Mouse (Mus musculus): ENCODE results near the gene Gon7. TPM values are rescaled to one million over a fixed set of nuclear protein-coding genes. Genes with fewer than 3 reads are reported as not detected.

Gon7 gene
- polyA plus RNA-seq, 1 experiment from 2014 or later = 44.9 TPM

DNA sequence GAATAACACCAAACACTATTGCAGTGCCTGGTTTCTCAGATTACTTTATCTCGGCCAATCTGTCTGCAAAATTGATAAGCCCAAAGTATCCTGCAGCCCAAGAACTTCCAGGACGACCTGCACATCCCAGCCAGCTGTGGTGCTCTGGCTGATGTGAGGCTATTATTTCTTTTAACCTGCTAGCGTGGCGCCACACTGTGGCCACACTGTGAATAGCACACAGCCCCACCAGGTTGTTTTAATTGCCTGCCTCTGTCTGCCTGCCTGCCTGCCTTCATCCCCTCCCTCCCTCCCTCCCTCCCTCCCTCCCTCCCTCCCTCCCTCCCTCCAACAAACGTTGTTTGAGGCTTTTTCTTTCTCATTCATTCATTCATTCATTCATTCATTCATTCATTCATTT lies 24.2 kb downstream of the Gon7 start:
- Histone ChIP-seq H3K27ac (replicated peaks; ENCODE audit: low read depth, low read length) (no peak overlapping the region), H3K9me3 (ENCODE audit: control insufficient read depth, low read length) (no peaks in the 10 kb centered on the region), H3K9ac (replicated peaks; ENCODE audit: low read length) (no peak overlapping the region), H3K4me1 (ENCODE audit: control insufficient read depth, insufficient read depth, low read length) (peaks cover 15% of the 10 kb centered on the region), H3K36me3 (ENCODE audit: control insufficient read depth, insufficient read depth, low read length) (no peaks in the 10 kb centered on the region), H3K27me3 (ENCODE audit: control insufficient read depth, insufficient read depth, low read length) (no peaks in the 10 kb centered on the region), H3K4me2 (ENCODE audit: low read length) (no peak overlapping the region), H3K4me3 (replicated peaks; ENCODE audit: low read depth, low read length) (no peak overlapping the region)
- peak; percentile 70 for DNase-seq
- ATAC-seq (ENCODE audit: low FRiP score, low TSS enrichment) = no peak
- 13% methylated on average over 4 of the region's 5 CpGs for WGBS

DNA sequence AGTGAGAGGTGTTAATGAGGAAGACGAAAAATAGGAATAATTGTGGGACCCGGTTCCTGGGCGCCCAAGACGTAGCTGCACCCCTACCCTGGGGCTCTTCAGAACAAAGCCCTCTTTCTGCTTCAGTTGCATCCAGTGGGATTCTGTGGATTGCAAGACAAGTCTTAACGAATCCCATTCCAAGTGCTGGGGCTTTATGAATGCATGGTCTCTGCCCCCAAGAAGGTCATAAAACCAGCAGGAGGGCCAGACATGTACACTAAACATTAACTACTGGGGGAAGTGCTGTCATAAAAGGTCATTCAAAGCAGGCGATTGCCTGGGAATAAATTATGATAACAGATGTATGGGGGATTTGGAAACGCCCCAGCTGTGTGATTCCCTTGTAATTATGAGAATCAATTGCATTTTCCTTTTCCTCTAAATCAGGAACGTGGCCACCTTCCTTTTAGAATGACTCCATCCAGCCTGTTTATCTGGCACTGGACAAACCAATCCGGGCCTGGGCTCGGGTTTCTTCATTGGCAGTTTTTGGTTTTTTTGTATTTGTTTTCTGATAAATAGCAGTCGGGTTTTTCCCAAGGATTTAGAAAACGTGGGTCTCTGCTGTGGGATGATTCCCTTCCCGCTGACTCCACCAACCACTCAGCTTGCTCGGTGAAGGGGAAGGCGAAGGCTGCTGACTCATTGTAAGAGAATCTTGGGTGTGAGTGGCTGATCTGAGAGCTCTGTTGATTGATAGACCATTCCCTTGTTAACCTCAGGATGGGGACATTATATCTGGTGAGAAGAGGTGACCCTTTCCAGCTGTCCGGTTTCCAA lies 26.6 kb downstream of the Gon7 start:
- no peaks in the 10 kb centered on the region for H3K27me3 ChIP-seq (ENCODE audit: control insufficient read depth, insufficient read depth, low read length)
- H3K4me2 ChIP-seq (ENCODE audit: low read length) = peak overlapping the region; percentile 46
- peak; percentile 25 for DNase-seq
- peak overlapping the region; percentile 80 for H3K27ac ChIP-seq (replicated peaks; ENCODE audit: low read depth, low read length)
- WGBS = 37% methylated on average over 16 of the region's 16 CpGs
- peak; percentile 53 for ATAC-seq (ENCODE audit: low FRiP score, low TSS enrichment)
- no peaks in the 10 kb centered on the region for H3K36me3 ChIP-seq (ENCODE audit: control insufficient read depth, insufficient read depth, low read length)
- H3K9ac ChIP-seq (replicated peaks; ENCODE audit: low read length) = no peak overlapping the region
- peaks cover 15% of the 10 kb centered on the region for H3K4me1 ChIP-seq (ENCODE audit: control insufficient read depth, insufficient read depth, low read length)
- H3K9me3 ChIP-seq (ENCODE audit: control insufficient read depth, low read length) = no peaks in the 10 kb centered on the region
- peak overlapping the region; percentile 11; the same call in 1 of the 2 replicates for H3K4me3 ChIP-seq (replicated peaks; ENCODE audit: low read depth, low read length)

DNA sequence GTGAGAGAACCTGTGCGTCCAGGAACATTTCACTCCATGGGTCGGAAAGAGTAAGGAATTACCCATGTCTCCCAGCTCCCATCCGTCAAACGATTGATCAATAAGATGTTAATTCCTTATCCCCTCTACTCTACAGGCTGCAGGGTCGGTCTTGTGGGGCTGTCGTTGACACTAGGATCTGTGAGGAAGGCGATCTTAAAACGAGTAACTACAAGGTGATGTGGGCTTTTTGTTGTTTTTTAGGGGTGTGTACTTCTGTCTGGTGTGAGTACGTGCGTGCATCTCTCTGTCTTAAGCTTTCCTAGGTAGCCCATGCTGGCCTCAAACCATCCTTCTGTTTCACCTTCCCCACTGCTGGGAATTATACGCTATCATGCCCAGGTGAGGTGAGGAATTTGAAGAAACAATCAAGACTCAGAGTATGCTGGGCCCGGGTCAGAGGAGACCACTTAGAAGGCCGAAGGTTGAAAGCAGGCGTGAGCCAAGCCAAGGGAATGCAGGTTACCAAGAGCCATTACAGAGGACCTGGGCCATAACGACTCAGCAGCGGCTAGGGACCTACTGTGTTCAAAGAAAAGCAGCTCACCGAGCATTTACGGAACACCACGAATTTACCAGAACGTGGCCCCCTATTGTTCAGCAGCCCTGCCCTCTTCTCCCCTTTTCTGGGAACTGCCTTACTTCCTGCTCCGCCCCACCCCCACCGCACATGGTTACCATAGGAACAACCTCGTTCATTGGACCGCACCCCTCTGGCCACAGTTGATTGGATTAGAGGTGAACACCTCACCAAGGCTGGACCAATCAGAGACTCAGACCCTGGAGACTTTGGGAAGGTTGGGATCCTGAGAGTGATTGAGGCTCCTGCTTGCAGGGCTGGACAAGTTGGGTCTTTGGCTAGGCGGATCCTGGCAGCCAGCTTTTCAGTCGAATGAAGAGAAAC lies 27.5 kb downstream of the Gon7 start:
- Histone ChIP-seq H3K36me3 (ENCODE audit: control insufficient read depth, insufficient read depth, low read length) (no peaks in the 10 kb centered on the region), H3K9me3 (ENCODE audit: control insufficient read depth, low read length) (no peaks in the 10 kb centered on the region), H3K4me1 (ENCODE audit: control insufficient read depth, insufficient read depth, low read length) (peaks cover 15% of the 10 kb centered on the region), H3K9ac (replicated peaks; ENCODE audit: low read length) (no peak overlapping the region; the same call in 1 of the 2 replicates), H3K4me2 (ENCODE audit: low read length) (peak overlapping the region; percentile 46), H3K4me3 (replicated peaks; ENCODE audit: low read depth, low read length) (peak overlapping the region; percentile 16), H3K27ac (replicated peaks; ENCODE audit: low read depth, low read length) (peak overlapping the region; percentile 80), H3K27me3 (ENCODE audit: control insufficient read depth, insufficient read depth, low read length) (no peaks in the 10 kb centered on the region)
- WGBS = 33% methylated on average over 26 of the region's 26 CpGs
- ATAC-seq (ENCODE audit: low FRiP score, low TSS enrichment) = peak; percentile 97
- peak; percentile 95 for DNase-seq

DNA sequence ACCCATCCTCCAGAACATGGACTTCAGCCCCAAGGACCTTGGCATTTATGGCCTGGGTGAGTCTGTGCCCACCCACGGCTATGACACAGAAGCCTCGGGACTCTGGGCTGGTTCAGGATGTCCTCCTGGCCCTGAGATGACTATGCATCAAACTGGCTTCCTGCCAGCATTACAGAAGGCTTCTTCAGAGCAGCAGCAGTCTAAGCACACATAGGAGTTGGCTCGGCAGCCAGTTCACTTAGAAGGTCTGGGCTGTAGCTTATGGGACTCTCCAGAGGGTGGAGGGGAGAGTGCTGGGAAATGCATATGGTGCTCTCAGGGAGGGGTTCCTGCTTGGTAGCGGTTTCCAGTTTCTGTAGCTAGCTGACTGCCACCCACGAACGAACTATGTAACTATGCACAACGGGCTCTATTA lies 31.8 kb downstream of the Gon7 start:
- H3K27ac ChIP-seq (replicated peaks; ENCODE audit: low read depth, low read length) = no peak overlapping the region
- H3K4me3 ChIP-seq (replicated peaks; ENCODE audit: low read depth, low read length) = no peak overlapping the region
- H3K36me3 ChIP-seq (ENCODE audit: control insufficient read depth, insufficient read depth, low read length) = no peaks in the 10 kb centered on the region
- no peak overlapping the region for H3K4me2 ChIP-seq (ENCODE audit: low read length)
- 91% methylated on average over 7 of the region's 7 CpGs for WGBS
- no peak overlapping the region for H3K9ac ChIP-seq (replicated peaks; ENCODE audit: low read length)
- peaks cover 6% of the 10 kb centered on the region for H3K4me1 ChIP-seq (ENCODE audit: control insufficient read depth, insufficient read depth, low read length)
- no peak for ATAC-seq (ENCODE audit: low FRiP score, low TSS enrichment)
- DNase-seq = no peak
- no peaks in the 10 kb centered on the region for H3K27me3 ChIP-seq (ENCODE audit: control insufficient read depth, insufficient read depth, low read length)
- no peaks in the 10 kb centered on the region for H3K9me3 ChIP-seq (ENCODE audit: control insufficient read depth, low read length)

DNA sequence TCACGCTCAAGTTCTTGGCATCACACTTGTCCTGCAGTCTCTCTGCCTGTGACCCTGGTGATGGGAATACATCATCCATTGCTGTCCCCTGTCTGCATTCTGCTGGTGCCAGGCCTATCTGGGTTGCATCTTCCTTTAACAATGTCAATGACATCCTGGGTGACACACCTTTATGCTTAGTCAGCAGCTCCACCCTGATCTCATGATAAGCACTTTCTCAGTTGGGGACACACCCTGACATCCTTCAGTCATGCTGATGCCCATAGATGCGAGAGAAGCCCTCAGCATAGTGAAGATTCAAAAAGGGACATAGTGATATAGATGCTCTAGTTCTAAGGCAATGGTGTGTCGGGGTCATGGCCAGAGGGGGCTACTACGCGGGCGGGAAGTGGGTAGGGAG lies 32.5 kb downstream of the Gon7 start:
- Histone ChIP-seq H3K27me3 (ENCODE audit: control insufficient read depth, insufficient read depth, low read length) (no peaks in the 10 kb centered on the region), H3K4me2 (ENCODE audit: low read length) (no peak overlapping the region), H3K4me3 (replicated peaks; ENCODE audit: low read depth, low read length) (no peak overlapping the region), H3K4me1 (ENCODE audit: control insufficient read depth, insufficient read depth, low read length) (0 out of 2 replicates have a peak, but pooled peaks cover 3% of the 10 kb centered on the region), H3K27ac (replicated peaks; ENCODE audit: low read depth, low read length) (no peak overlapping the region), H3K9ac (replicated peaks; ENCODE audit: low read length) (no peak overlapping the region), H3K36me3 (ENCODE audit: control insufficient read depth, insufficient read depth, low read length) (no peaks in the 10 kb centered on the region), H3K9me3 (ENCODE audit: control insufficient read depth, low read length) (no peaks in the 10 kb centered on the region)
- DNase-seq (no peak), ATAC-seq (ENCODE audit: low FRiP score, low TSS enrichment) (no peak)
- WGBS = 92% methylated on average over 6 of the region's 6 CpGs

DNA sequence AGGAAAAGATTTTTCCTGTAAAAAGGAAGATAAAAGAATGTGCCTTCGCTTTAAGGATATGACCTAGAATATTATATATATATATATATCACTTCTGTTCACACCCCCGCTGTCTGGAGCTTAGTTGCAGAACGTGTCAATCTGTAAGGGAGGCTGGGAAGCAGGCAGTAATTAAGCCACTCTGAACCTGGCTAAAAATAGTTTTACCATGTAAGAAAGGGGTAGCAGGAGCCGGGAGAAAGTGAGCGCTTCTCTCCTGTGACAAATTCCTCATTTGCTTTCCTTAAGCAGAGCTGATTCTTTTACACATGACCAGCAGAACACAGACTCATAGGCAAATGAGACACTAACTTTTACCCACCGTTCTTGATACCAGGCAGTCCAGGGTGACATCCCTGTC lies 33.7 kb downstream of the Gon7 start:
- no peak for DNase-seq
- no peak overlapping the region for H3K27ac ChIP-seq (replicated peaks; ENCODE audit: low read depth, low read length)
- no peak overlapping the region for H3K4me3 ChIP-seq (replicated peaks; ENCODE audit: low read depth, low read length)
- no peaks in the 10 kb centered on the region for H3K9me3 ChIP-seq (ENCODE audit: control insufficient read depth, low read length)
- H3K36me3 ChIP-seq (ENCODE audit: control insufficient read depth, insufficient read depth, low read length) = no peaks in the 10 kb centered on the region
- no peak overlapping the region for H3K4me2 ChIP-seq (ENCODE audit: low read length)
- H3K9ac ChIP-seq (replicated peaks; ENCODE audit: low read length) = no peak overlapping the region
- H3K27me3 ChIP-seq (ENCODE audit: control insufficient read depth, insufficient read depth, low read length) = no peaks in the 10 kb centered on the region
- H3K4me1 ChIP-seq (ENCODE audit: control insufficient read depth, insufficient read depth, low read length) = no peaks in the 10 kb centered on the region
- WGBS = 87% methylated on average over 6 of the region's 6 CpGs
- ATAC-seq (ENCODE audit: low FRiP score, low TSS enrichment) = no peak

DNA sequence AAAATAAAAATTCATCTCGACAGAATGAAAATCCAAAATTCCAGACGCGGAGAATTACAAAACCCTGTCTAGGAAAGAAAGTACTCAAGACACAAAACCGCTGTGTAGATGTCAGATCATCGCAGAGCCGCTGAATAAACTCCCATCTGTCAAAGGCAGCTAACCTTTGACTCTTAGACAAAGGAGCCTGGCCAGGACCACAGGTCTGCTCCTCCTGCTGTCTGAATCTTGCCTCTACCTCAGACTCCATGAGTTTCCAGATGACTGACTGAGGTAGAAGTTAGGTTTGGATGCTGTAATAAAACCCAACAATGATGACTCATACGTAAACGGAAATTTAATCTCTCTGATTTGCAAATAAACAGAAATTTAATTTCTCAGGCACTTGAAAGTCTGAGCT lies 34.6 kb downstream of the Gon7 start:
- no peaks in the 10 kb centered on the region for H3K4me1 ChIP-seq (ENCODE audit: control insufficient read depth, insufficient read depth, low read length)
- H3K4me2 ChIP-seq (ENCODE audit: low read length) = no peak overlapping the region
- H3K9ac ChIP-seq (replicated peaks; ENCODE audit: low read length) = no peak overlapping the region
- WGBS = 66% methylated on average over 8 of the region's 8 CpGs
- H3K4me3 ChIP-seq (replicated peaks; ENCODE audit: low read depth, low read length) = no peak overlapping the region
- H3K9me3 ChIP-seq (ENCODE audit: control insufficient read depth, low read length) = no peaks in the 10 kb centered on the region
- DNase-seq = no peak
- no peaks in the 10 kb centered on the region for H3K36me3 ChIP-seq (ENCODE audit: control insufficient read depth, insufficient read depth, low read length)
- no peak for ATAC-seq (ENCODE audit: low FRiP score, low TSS enrichment)
- no peaks in the 10 kb centered on the region for H3K27me3 ChIP-seq (ENCODE audit: control insufficient read depth, insufficient read depth, low read length)
- no peak overlapping the region for H3K27ac ChIP-seq (replicated peaks; ENCODE audit: low read depth, low read length)

DNA sequence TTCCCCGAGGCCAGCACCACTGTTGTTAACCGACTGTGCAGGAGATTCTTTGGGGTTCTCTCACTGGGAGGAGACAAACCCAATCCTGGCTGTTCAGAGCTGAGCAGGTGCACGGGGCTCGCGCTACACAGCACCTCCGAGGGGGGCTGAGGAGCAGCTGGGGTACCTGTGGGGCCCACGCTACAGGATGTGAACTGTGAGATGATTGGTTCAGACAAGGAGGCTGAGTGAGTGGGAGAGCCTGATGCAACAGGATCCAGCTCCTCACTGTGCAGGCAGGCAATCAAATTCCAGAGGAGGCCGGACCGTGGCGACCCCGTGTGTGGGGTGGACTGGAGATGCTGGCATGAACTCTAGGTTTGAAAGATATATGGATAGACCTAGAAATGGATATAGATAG lies 35.2 kb downstream of the Gon7 start:
- Histone ChIP-seq H3K4me1 (ENCODE audit: control insufficient read depth, insufficient read depth, low read length) (no peaks in the 10 kb centered on the region), H3K27ac (replicated peaks; ENCODE audit: low read depth, low read length) (no peak overlapping the region), H3K4me3 (replicated peaks; ENCODE audit: low read depth, low read length) (no peak overlapping the region), H3K9me3 (ENCODE audit: control insufficient read depth, low read length) (no peaks in the 10 kb centered on the region), H3K27me3 (ENCODE audit: control insufficient read depth, insufficient read depth, low read length) (no peaks in the 10 kb centered on the region), H3K36me3 (ENCODE audit: control insufficient read depth, insufficient read depth, low read length) (no peaks in the 10 kb centered on the region), H3K4me2 (ENCODE audit: low read length) (no peak overlapping the region), H3K9ac (replicated peaks; ENCODE audit: low read length) (no peak overlapping the region)
- no peak for DNase-seq
- WGBS = 60% methylated on average over 11 of the region's 11 CpGs
- no peak for ATAC-seq (ENCODE audit: low FRiP score, low TSS enrichment)
